Mouse (Mus musculus) cerebellum, adult 8-10 months (tissue): ENCODE measurements around the gene Ganc.

ENCODE experiments used
- DNase-seq: peaks from one replicate; pipeline ENCODE4 v3.0.0; 2022

The Ganc gene

GRCm38 (mm10) chr2:120452600-120452999 lies 48.9 kb downstream of the Ganc start:
- no peak for DNase-seq

- DNase-seq, result no peak
Measured at GRCm38 (mm10) chr2:120454987-120455386, 51.3 kb downstream of the Ganc start.

- no peak for DNase-seq
Measured at GRCm38 (mm10) chr2:120455719-120456118, 52.0 kb downstream of the Ganc start, which contains the start of gene Capn3. TSS of gene Capn3 (plus strand) at chr2:120456019.

- no peak for DNase-seq
Measured at GRCm38 (mm10) chr2:120460216-120460615, 56.5 kb downstream of the Ganc start.

- no peak for DNase-seq
Measured at GRCm38 (mm10) chr2:120463328-120463727, 59.6 kb downstream of the Ganc start.

GRCm38 (mm10) chr2:120464091-120464490 lies 60.4 kb downstream of the Ganc start:
- no peak for DNase-seq

GRCm38 (mm10) chr2:120464732-120465396 lies 61.2 kb downstream of the Ganc start:
- no peak for DNase-seq

- DNase-seq, result no peak
Measured at GRCm38 (mm10) chr2:120465397-120465785, 61.7 kb downstream of the Ganc start.

GRCm38 (mm10) chr2:120468011-120468410 lies 64.3 kb downstream of the Ganc start:
- no peak for DNase-seq

- DNase-seq, result no peak
Measured at GRCm38 (mm10) chr2:120469220-120469619, 65.5 kb downstream of the Ganc start.

- no peak for DNase-seq
Measured at GRCm38 (mm10) chr2:120469715-120470114, 66.0 kb downstream of the Ganc start.

GRCm38 (mm10) chr2:120470856-120471255 lies 67.2 kb downstream of the Ganc start:
- DNase-seq, result peak; percentile 46

GRCm38 (mm10) chr2:120476277-120477087 lies 72.8 kb downstream of the Ganc start:
- DNase-seq, result no peak

- DNase-seq, result peak; percentile 20
Measured at GRCm38 (mm10) chr2:120478600-120478999, 74.9 kb downstream of the Ganc start.

GRCm38 (mm10) chr2:120481921-120482320 lies 78.2 kb downstream of the Ganc start:
- DNase-seq, result no peak

- no peak for DNase-seq
Measured at GRCm38 (mm10) chr2:120482506-120483389, 79.1 kb downstream of the Ganc start.

- DNase-seq, result no peak
Measured at GRCm38 (mm10) chr2:120484241-120484640, 80.5 kb downstream of the Ganc start.

- no peak for DNase-seq
Measured at GRCm38 (mm10) chr2:120493254-120493653, 89.6 kb downstream of the Ganc start.

GRCm38 (mm10) chr2:120496511-120496910 lies 92.8 kb downstream of the Ganc start:
- DNase-seq, result no peak

- DNase-seq, result no peak
Measured at GRCm38 (mm10) chr2:120499971-120500471, 96.3 kb downstream of the Ganc start.

GRCm38 (mm10) chr2:120501136-120501918 lies 97.6 kb downstream of the Ganc start:
- DNase-seq, result no peak

- DNase-seq, result peak; percentile 5
Measured at GRCm38 (mm10) chr2:120501931-120502604, 98.4 kb downstream of the Ganc start.
